Mouse (Mus musculus) midbrain, embryonic 16.5 days (tissue): ENCODE measurements around the gene Cox8b. TPM values are rescaled to one million over a fixed set of nuclear protein-coding genes. Genes with fewer than 3 reads are reported as not detected.

Source experiments
- ATAC-seq: fragments of 200-750 bp; cut with Nextera tagmentation; 2 replicates; pipeline ENCODE4 v1.8.0; 2017; ENCODE audit warnings: moderate TSS enrichment
- H3K27ac ChIP-seq: fragments of 300-500 bp; sonication (generic); 2 replicates; pipeline ENCODE4 v1.5.1; 2014; ENCODE audit warnings: mild to moderate bottlenecking, low read length, mixed read lengths
- H3K27me3 ChIP-seq: fragments of 300-500 bp; sonication (generic); 2 replicates; pipeline ENCODE4 v1.6.1; 2014; ENCODE audit warnings: low read depth, low read length, mixed read lengths; ENCODE audit not compliant: control insufficient read depth, insufficient read depth
- H3K36me3 ChIP-seq: fragments of 300-500 bp; sonication (generic); 2 replicates; pipeline ENCODE4 v1.6.1; 2014; ENCODE audit warnings: mild to moderate bottlenecking, low read length, moderate library complexity, mixed read lengths; ENCODE audit not compliant: control insufficient read depth, insufficient read depth
- H3K4me1 ChIP-seq: fragments of 300-500 bp; sonication (generic); 2 replicates; pipeline ENCODE4 v1.6.1; 2014; ENCODE audit warnings: mild to moderate bottlenecking, low read length, mixed read lengths; ENCODE audit not compliant: control insufficient read depth, insufficient read depth
- H3K4me2 ChIP-seq: fragments of 300-500 bp; sonication (generic); 2 replicates; pipeline ENCODE4 v1.6.1; 2014; ENCODE audit warnings: mild to moderate bottlenecking, low read length, mixed read lengths
- H3K4me3 ChIP-seq: fragments of 300-500 bp; sonication (generic); 2 replicates; pipeline ENCODE4 v1.5.1; 2014; ENCODE audit warnings: low read depth, mild to moderate bottlenecking, low read length, moderate library complexity, mixed read lengths
- H3K9ac ChIP-seq: fragments of 300-500 bp; sonication (generic); 2 replicates; pipeline ENCODE4 v1.6.1; 2014; ENCODE audit warnings: low read depth, low read length, mixed read lengths
- H3K9me3 ChIP-seq: fragments of 300-500 bp; sonication (generic); replicated peaks from 2 replicates; pipeline ENCODE4 v1.6.1; 2014; ENCODE audit warnings: mild to moderate bottlenecking, low read length, mixed read lengths; ENCODE audit not compliant: control insufficient read depth, poor library complexity, severe bottlenecking
- WGBS: fragments of 180-500 bp; shearing (Covaris S2); extraction: QIAGEN DNeasy Blood & Tissue Kit; methylation state at CpG from one replicate; pipeline ENCODE4 v1.1.7; 2014; 5-methylcytosine and 5-hydroxymethylcytosine counted together
- polyA plus RNA-seq: library from polyadenylated mRNA; unstranded; fragments of >200 nt; fragmentation: Nextera tagmentation; extraction: Ambion mirVana; gene quantifications from 2 replicates; pipeline ENCODE4 v1.2.1, GENCODE M21; 2015

The Cox8b gene
- polyA plus RNA-seq: not detected in 2 replicates

GRCm38 (mm10) chr7:140900220-140900619 is at the start of gene Cox8b:
TSS of gene Cox8b (minus strand) at chr7:140900446.
- WGBS: 82% methylated on average over 10 of the region's 10 CpGs
- Histone ChIP-seq H3K27me3 (no peaks in the 10 kb centered on the region), H3K27ac (no peak within 1 kb of the TSS), H3K36me3 (peaks cover 27% of the 10 kb centered on the region), H3K9ac (no peak within 1 kb of the TSS), H3K9me3 (no peaks in the 10 kb centered on the region), H3K4me1 (no peaks in the 10 kb centered on the region), H3K4me3 (no peak within 1 kb of the TSS), H3K4me2 (no peak within 1 kb of the TSS)
- no peak for ATAC-seq

- H3K36me3 ChIP-seq: no peaks in the 10 kb centered on the region
- no peak overlapping the region for H3K4me2 ChIP-seq
- no peak for ATAC-seq
- H3K9me3 ChIP-seq: no peaks in the 10 kb centered on the region
- no peak overlapping the region for H3K27ac ChIP-seq
- H3K9ac ChIP-seq: no peak overlapping the region
- no peaks in the 10 kb centered on the region for H3K27me3 ChIP-seq
- no peak overlapping the region for H3K4me3 ChIP-seq
- WGBS: 95% methylated on average over 6 of the region's 6 CpGs
- no peaks in the 10 kb centered on the region for H3K4me1 ChIP-seq
These were observed 49.0 kb upstream of the Cox8b start for GRCm38 (mm10) chr7:140949255-140949654.

- no peak overlapping the region for H3K4me3 ChIP-seq
- H3K27me3 ChIP-seq: no peaks in the 10 kb centered on the region
- 92% methylated on average over 8 of the region's 8 CpGs for WGBS
- no peak overlapping the region for H3K27ac ChIP-seq
- ATAC-seq: no peak
- no peak overlapping the region for H3K4me2 ChIP-seq
- no peaks in the 10 kb centered on the region for H3K4me1 ChIP-seq
- no peaks in the 10 kb centered on the region for H3K9me3 ChIP-seq
- H3K36me3 ChIP-seq: no peaks in the 10 kb centered on the region
- H3K9ac ChIP-seq: no peak overlapping the region
These were observed 47.9 kb upstream of the Cox8b start for GRCm38 (mm10) chr7:140948161-140948560.

- Histone ChIP-seq H3K4me1 (no peaks in the 10 kb centered on the region), H3K4me3 (no peak overlapping the region), H3K9ac (no peak overlapping the region), H3K27ac (no peak overlapping the region), H3K36me3 (no peaks in the 10 kb centered on the region), H3K4me2 (no peak overlapping the region), H3K9me3 (no peaks in the 10 kb centered on the region), H3K27me3 (no peaks in the 10 kb centered on the region)
- no peak for ATAC-seq
- 71% methylated on average over 7 of the region's 7 CpGs for WGBS
These were observed 46.7 kb upstream of the Cox8b start for GRCm38 (mm10) chr7:140946980-140947379.

GRCm38 (mm10) chr7:140946311-140946710 is 46.1 kb upstream of the Cox8b start:
- Histone ChIP-seq H3K27me3 (no peaks in the 10 kb centered on the region), H3K4me3 (no peak overlapping the region), H3K36me3 (no peaks in the 10 kb centered on the region), H3K9ac (no peak overlapping the region), H3K9me3 (no peaks in the 10 kb centered on the region), H3K4me1 (no peaks in the 10 kb centered on the region), H3K27ac (no peak overlapping the region), H3K4me2 (no peak overlapping the region)
- WGBS: 95% methylated on average over 10 of the region's 10 CpGs
- no peak for ATAC-seq

- no peak overlapping the region for H3K4me3 ChIP-seq
- ATAC-seq: no peak
- H3K27me3 ChIP-seq: no peaks in the 10 kb centered on the region
- H3K4me2 ChIP-seq: no peak overlapping the region
- no peak overlapping the region for H3K9ac ChIP-seq
- WGBS: 86% methylated on average over 5 of the region's 5 CpGs
- H3K36me3 ChIP-seq: no peaks in the 10 kb centered on the region
- H3K9me3 ChIP-seq: no peaks in the 10 kb centered on the region
- no peaks in the 10 kb centered on the region for H3K4me1 ChIP-seq
- H3K27ac ChIP-seq: no peak overlapping the region
These were observed 45.0 kb upstream of the Cox8b start for GRCm38 (mm10) chr7:140945247-140945646.

GRCm38 (mm10) chr7:140944236-140944635 is 44.0 kb upstream of the Cox8b start:
- Histone ChIP-seq H3K4me1 (no peaks in the 10 kb centered on the region), H3K36me3 (no peaks in the 10 kb centered on the region), H3K27ac (no peak overlapping the region), H3K27me3 (no peaks in the 10 kb centered on the region), H3K4me3 (no peak overlapping the region), H3K9me3 (no peaks in the 10 kb centered on the region), H3K4me2 (no peak overlapping the region), H3K9ac (no peak overlapping the region)
- ATAC-seq: no peak
- 93% methylated on average over 7 of the region's 7 CpGs for WGBS

GRCm38 (mm10) chr7:140943356-140943755 is 43.1 kb upstream of the Cox8b start:
- H3K4me2 ChIP-seq: no peak overlapping the region
- no peak overlapping the region for H3K4me3 ChIP-seq
- ATAC-seq: no peak
- H3K27me3 ChIP-seq: no peaks in the 10 kb centered on the region
- no peak overlapping the region for H3K9ac ChIP-seq
- H3K4me1 ChIP-seq: no peaks in the 10 kb centered on the region
- H3K9me3 ChIP-seq: no peaks in the 10 kb centered on the region
- 88% methylated on average over 4 of the region's 4 CpGs for WGBS
- no peaks in the 10 kb centered on the region for H3K36me3 ChIP-seq
- no peak overlapping the region for H3K27ac ChIP-seq

- WGBS: 95% methylated on average over 10 of the region's 10 CpGs
- Histone ChIP-seq H3K4me1 (no peaks in the 10 kb centered on the region), H3K9me3 (no peaks in the 10 kb centered on the region), H3K9ac (no peak overlapping the region), H3K4me3 (no peak overlapping the region), H3K27ac (no peak overlapping the region), H3K27me3 (no peaks in the 10 kb centered on the region), H3K4me2 (no peak overlapping the region), H3K36me3 (no peaks in the 10 kb centered on the region)
- no peak for ATAC-seq
These were observed 42.6 kb upstream of the Cox8b start for GRCm38 (mm10) chr7:140942811-140943210.
